Mouse (Mus musculus) heart, embryonic 13.5 days (tissue): ENCODE results near the gene Lrrc9. TPM values are rescaled to one million over a fixed set of nuclear protein-coding genes. Genes with fewer than 3 reads are reported as not detected.

Experiments
- ATAC-seq: fragments of 200-750 bp; cut with Nextera tagmentation; 2 replicates; pipeline ENCODE4 v1.8.0; 2017; ENCODE audit warnings: moderate TSS enrichment; ENCODE audit not compliant: insufficient number of reproducible peaks, low FRiP score, low TSS enrichment; ENCODE audit errors: extremely low read depth
- H3K27ac ChIP-seq: fragments of 300-500 bp; sonication (generic); replicated peaks from 2 replicates; pipeline ENCODE4 v1.5.1; 2015; ENCODE audit warnings: moderate library complexity, mild to moderate bottlenecking, inconsistent platforms
- H3K27me3 ChIP-seq: fragments of 300-500 bp; sonication (generic); replicated peaks from 2 replicates; pipeline ENCODE4 v1.6.1; 2015; ENCODE audit warnings: mild to moderate bottlenecking, inconsistent platforms
- H3K36me3 ChIP-seq: fragments of 300-500 bp; sonication (generic); 2 replicates; pipeline ENCODE4 v1.6.1; 2015; ENCODE audit warnings: mild to moderate bottlenecking, inconsistent platforms
- H3K4me1 ChIP-seq: fragments of 300-500 bp; sonication (generic); 2 replicates; pipeline ENCODE4 v1.6.1; 2015; ENCODE audit warnings: inconsistent platforms
- H3K4me2 ChIP-seq: fragments of 300-500 bp; sonication (generic); 2 replicates; pipeline ENCODE4 v1.6.1; 2015; ENCODE audit warnings: inconsistent platforms, mild to moderate bottlenecking, moderate library complexity
- H3K4me3 ChIP-seq: fragments of 300-500 bp; sonication (generic); 2 replicates; pipeline ENCODE4 v1.5.1; 2015; ENCODE audit warnings: moderate library complexity, mild to moderate bottlenecking, inconsistent platforms
- H3K9ac ChIP-seq: fragments of 300-500 bp; sonication (generic); 2 replicates; pipeline ENCODE4 v1.6.1; 2015; ENCODE audit warnings: inconsistent platforms, mild to moderate bottlenecking, moderate library complexity
- H3K9me3 ChIP-seq: fragments of 300-500 bp; sonication (generic); 2 replicates; pipeline ENCODE4 v1.6.1; 2016; ENCODE audit warnings: inconsistent platforms
- WGBS: fragments of 180-500 bp; shearing (Covaris S2); methylation state at CpG from one replicate; pipeline ENCODE4 v1.1.7; 2015; ENCODE audit warnings: mixed read lengths; 5-methylcytosine and 5-hydroxymethylcytosine counted together
- polyA plus RNA-seq: library from polyadenylated mRNA; unstranded; fragments of >200 nt; fragmentation: Nextera tagmentation; extraction: Ambion mirVana; gene quantifications from 2 replicates; pipeline ENCODE4 v1.2.1, GENCODE M21; 2015

The Lrrc9 gene
- polyA plus RNA-seq, 1 experiment from 2014 or later, result 0.79 TPM

DNA sequence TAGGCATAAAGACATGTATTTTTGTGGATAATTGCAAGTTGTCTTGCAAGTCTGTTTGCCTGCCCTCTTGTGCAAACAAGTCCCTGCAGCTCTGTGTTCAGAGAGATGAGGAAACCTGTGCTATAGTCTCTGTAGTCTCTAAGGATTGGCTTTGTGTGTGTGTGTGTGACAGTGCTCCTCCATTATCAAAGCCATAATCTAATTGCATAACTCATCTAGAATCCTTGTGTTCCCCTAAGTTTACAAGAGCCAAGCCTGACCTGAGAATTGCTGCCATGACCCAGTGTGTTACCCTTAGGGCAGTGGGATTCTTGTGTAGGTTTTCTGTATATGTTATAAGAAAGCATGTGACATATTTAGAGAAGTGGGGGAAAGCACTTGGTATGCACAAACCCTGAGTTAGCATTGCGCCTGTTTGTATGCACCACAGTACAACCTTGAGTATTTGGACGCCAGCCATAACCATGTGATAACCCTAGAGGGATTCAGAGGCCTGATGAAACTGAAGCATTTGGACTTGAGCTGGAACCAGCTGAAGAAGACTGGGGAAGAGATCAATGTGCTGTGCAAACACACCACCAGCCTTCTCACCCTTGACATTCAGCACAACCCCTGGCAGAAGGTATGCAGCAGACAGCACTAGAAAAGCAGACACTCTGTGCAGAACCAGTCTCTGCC, 35.2 kb downstream of the Lrrc9 start:
- H3K4me1 ChIP-seq, result peaks cover 10% of the 10 kb centered on the region
- H3K27me3 ChIP-seq, result no peaks in the 10 kb centered on the region
- H3K9ac ChIP-seq, result no peak overlapping the region
- no peaks in the 10 kb centered on the region for H3K36me3 ChIP-seq
- no peak overlapping the region for H3K4me3 ChIP-seq
- no peak overlapping the region for H3K4me2 ChIP-seq
- 29% methylated on average over 2 of the region's 2 CpGs for WGBS
- no peaks in the 10 kb centered on the region for H3K9me3 ChIP-seq
- peak overlapping the region; percentile 58 for H3K27ac ChIP-seq
- no peak for ATAC-seq

DNA sequence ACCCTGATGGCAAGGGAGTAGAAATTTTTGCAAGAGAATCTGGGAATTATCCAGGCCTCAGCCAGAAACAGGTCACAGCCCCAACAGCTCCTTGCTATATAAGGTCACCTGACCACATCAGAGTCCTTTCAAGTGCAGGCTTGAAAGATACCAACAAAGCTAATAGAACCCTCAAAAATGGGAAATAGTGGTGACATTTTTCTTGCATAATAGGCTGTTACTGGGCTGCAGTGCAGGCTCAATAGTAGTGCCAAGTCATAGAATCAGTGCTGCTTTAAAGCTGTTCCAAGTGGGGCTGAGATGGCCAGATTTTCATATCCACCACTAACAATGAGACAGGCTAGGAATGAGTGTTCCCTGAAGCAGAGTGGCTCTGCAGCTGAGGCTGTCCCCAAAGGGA, 40.6 kb downstream of the Lrrc9 start:
- no peak overlapping the region for H3K27ac ChIP-seq
- no peaks in the 10 kb centered on the region for H3K36me3 ChIP-seq
- H3K9ac ChIP-seq, result no peak overlapping the region
- no peaks in the 10 kb centered on the region for H3K9me3 ChIP-seq
- peaks cover 3% of the 10 kb centered on the region for H3K4me1 ChIP-seq
- no peaks in the 10 kb centered on the region for H3K27me3 ChIP-seq
- no peak overlapping the region for H3K4me3 ChIP-seq
- H3K4me2 ChIP-seq, result no peak overlapping the region
- ATAC-seq, result no peak

- H3K9ac ChIP-seq, result no peak overlapping the region
- no peak overlapping the region for H3K27ac ChIP-seq
- no peaks in the 10 kb centered on the region for H3K9me3 ChIP-seq
- no peak overlapping the region for H3K4me2 ChIP-seq
- no peaks in the 10 kb centered on the region for H3K36me3 ChIP-seq
- no peaks in the 10 kb centered on the region for H3K4me1 ChIP-seq
- H3K27me3 ChIP-seq, result no peaks in the 10 kb centered on the region
- ATAC-seq, result no peak
- no peak overlapping the region for H3K4me3 ChIP-seq
Measured at GRCm38 (mm10) chr12:72484872-72485271, 43.2 kb downstream of the Lrrc9 start.

DNA sequence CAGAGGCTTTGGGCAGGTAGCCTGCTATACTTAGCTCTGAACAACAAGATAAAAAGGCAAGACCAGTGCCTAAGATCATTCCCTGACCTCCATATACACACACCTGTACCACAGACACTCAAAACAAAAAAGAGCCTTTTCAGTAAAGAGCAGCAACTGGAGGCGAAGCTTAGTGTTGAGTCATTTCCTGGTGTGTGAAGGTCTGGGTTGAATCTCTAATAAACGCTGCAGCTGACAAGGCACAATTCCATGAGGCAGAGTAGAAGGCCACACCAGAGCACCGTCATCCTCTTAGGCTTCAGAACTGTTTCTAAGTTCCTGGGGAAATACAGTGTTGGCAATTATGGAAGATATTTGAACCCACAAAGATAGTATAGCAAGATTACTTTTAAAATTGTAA, 45.8 kb downstream of the Lrrc9 start:
- Histone ChIP-seq H3K9me3 (no peaks in the 10 kb centered on the region), H3K9ac (no peak overlapping the region), H3K27ac (no peak overlapping the region), H3K27me3 (no peaks in the 10 kb centered on the region), H3K4me1 (no peaks in the 10 kb centered on the region), H3K36me3 (no peaks in the 10 kb centered on the region), H3K4me2 (no peak overlapping the region), H3K4me3 (no peak overlapping the region)
- WGBS, result 44% methylated on average over 3 of the region's 3 CpGs
- ATAC-seq, result no peak

DNA sequence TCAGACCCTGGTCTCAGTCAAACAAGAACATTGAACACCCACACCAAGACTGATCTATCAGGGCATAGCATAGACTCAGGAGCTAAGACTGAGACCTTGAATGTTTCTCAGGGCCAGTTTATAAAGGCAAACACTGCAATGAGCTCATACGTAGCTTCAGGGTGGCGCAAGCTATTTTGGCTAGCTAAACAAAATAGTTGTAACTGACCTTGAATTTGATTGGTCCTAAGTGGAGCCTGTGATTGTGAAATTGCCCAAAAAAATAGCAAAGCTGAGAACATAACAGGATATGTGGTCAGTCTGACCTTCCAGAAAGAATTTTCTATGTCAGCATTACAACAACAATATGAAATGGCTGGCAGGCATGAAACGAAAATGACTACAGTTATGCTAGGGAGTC, 48.3 kb downstream of the Lrrc9 start:
- Histone ChIP-seq H3K4me2 (no peak overlapping the region), H3K27me3 (no peaks in the 10 kb centered on the region), H3K4me3 (no peak overlapping the region), H3K9me3 (no peaks in the 10 kb centered on the region), H3K27ac (peak overlapping the region; percentile 48; the same call in 1 of the 2 replicates), H3K36me3 (no peaks in the 10 kb centered on the region), H3K9ac (no peak overlapping the region), H3K4me1 (no peaks in the 10 kb centered on the region)
- WGBS, result 82% methylated on average over 3 of the region's 3 CpGs
- ATAC-seq, result no peak

DNA sequence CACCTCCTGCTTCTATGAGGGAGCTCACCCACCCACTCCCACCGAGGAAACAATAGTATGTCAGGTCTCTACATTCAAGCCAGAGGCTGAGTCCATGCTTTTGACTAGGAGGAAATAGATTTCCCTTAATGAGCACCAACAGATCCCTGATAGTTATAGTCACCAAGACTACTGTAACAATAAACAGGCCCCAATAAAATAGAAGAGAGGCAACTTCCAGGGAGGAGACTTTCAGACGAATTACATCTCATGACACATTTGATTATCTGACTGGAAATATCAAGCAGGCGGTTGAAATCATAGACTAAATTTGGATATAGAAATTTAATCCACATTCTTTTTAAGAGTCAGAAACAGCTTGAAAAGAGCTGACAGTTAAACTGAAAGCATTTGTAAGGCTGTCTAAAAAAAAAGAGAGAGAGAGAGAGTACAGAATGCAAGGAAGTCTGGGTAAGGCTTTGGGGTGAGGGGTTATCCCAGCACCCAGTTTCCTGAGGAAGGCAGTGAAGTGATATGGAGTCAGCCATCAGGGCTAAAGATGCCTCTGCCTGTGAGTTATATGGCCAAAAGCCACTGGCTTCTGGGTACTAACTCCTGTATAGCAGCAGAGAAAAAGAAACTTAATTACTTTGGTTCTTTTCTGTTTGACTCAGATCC, 49.5 kb downstream of the Lrrc9 start:
- ATAC-seq, result no peak
- no peaks in the 10 kb centered on the region for H3K9me3 ChIP-seq
- no peaks in the 10 kb centered on the region for H3K4me1 ChIP-seq
- no peak overlapping the region for H3K4me3 ChIP-seq
- H3K36me3 ChIP-seq, result no peaks in the 10 kb centered on the region
- no peaks in the 10 kb centered on the region for H3K27me3 ChIP-seq
- H3K4me2 ChIP-seq, result no peak overlapping the region
- H3K9ac ChIP-seq, result no peak overlapping the region
- 37% methylated on average over 3 of the region's 3 CpGs for WGBS
- peak overlapping the region; percentile 48 for H3K27ac ChIP-seq

GRCm38 (mm10) chr12:72496866-72497600, 55.4 kb downstream of the Lrrc9 start:
- no peaks in the 10 kb centered on the region for H3K36me3 ChIP-seq
- ATAC-seq, result no peak
- 64% methylated on average over 12 of the region's 12 CpGs for WGBS
- H3K4me2 ChIP-seq, result no peak overlapping the region
- no peaks in the 10 kb centered on the region for H3K27me3 ChIP-seq
- no peaks in the 10 kb centered on the region for H3K9me3 ChIP-seq
- no peak overlapping the region for H3K4me3 ChIP-seq
- H3K4me1 ChIP-seq, result no peaks in the 10 kb centered on the region
- H3K9ac ChIP-seq, result no peak overlapping the region
- H3K27ac ChIP-seq, result no peak overlapping the region

DNA sequence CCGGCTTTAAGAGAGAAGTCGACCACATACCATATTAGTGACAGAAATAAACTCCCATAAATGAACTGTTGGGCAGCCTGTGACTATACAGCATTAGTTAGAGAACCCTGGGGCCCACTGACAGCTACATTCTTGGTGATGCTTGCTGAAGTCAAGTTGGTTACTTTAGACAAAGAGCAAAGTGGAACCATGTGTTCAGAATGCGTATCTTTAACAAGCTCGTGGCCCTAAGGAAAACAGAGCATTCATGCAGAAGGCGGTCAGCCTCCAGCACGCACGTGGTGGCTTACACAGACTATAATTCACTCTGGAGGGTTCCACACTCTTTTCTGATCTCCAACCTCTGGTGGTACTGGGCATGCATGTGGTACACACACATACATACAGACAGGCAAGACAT, 67.9 kb downstream of the Lrrc9 start:
- no peak overlapping the region for H3K9ac ChIP-seq
- 73% methylated on average over 7 of the region's 7 CpGs for WGBS
- no peaks in the 10 kb centered on the region for H3K36me3 ChIP-seq
- ATAC-seq, result no peak
- H3K4me2 ChIP-seq, result no peak overlapping the region
- no peaks in the 10 kb centered on the region for H3K9me3 ChIP-seq
- peaks cover 14% of the 10 kb centered on the region; the same call in 1 of the 2 replicates for H3K4me1 ChIP-seq
- H3K4me3 ChIP-seq, result no peak overlapping the region
- no peak overlapping the region for H3K27ac ChIP-seq
- H3K27me3 ChIP-seq, result no peaks in the 10 kb centered on the region

DNA sequence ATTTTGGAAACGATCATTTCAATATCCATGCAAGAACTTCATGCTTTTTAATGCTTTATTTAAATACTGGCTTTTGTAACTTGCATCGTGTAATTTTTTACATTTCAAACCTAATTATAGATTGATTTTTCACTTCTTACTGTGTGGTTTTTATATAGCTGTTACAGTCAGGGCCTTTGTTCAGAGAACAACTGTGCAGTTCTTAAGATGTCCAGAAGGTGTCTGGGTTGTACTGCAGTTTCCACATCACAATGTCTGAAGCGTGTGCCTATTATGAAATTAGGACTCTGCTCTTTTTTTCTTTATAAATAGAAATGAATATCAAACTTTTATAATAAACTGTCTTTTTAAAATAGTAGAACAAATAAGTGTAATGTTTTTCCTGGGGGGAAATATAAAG, 73.8 kb downstream of the Lrrc9 start:
- Histone ChIP-seq H3K27ac (no peak overlapping the region), H3K27me3 (no peaks in the 10 kb centered on the region), H3K9ac (no peak overlapping the region), H3K4me1 (peaks cover 10% of the 10 kb centered on the region; the same call in 1 of the 2 replicates), H3K36me3 (no peaks in the 10 kb centered on the region), H3K4me3 (no peak overlapping the region), H3K9me3 (no peaks in the 10 kb centered on the region), H3K4me2 (no peak overlapping the region)
- 62% methylated on average over 3 of the region's 3 CpGs for WGBS
- no peak for ATAC-seq

- Histone ChIP-seq H3K9me3 (no peaks in the 10 kb centered on the region), H3K9ac (no peak overlapping the region), H3K36me3 (no peaks in the 10 kb centered on the region), H3K4me3 (no peak overlapping the region), H3K4me1 (no peaks in the 10 kb centered on the region), H3K4me2 (no peak overlapping the region), H3K27me3 (no peaks in the 10 kb centered on the region), H3K27ac (no peak overlapping the region)
- 82% methylated on average over 12 of the region's 12 CpGs for WGBS
- no peak for ATAC-seq
Measured at GRCm38 (mm10) chr12:72518114-72518728, 76.6 kb downstream of the Lrrc9 start.

- H3K4me3 ChIP-seq, result no peak overlapping the region
- WGBS, result 67% methylated on average over 9 of the region's 9 CpGs
- H3K27me3 ChIP-seq, result no peaks in the 10 kb centered on the region
- no peak overlapping the region for H3K4me2 ChIP-seq
- no peak overlapping the region for H3K27ac ChIP-seq
- no peaks in the 10 kb centered on the region for H3K4me1 ChIP-seq
- no peak overlapping the region for H3K9ac ChIP-seq
- H3K9me3 ChIP-seq, result no peaks in the 10 kb centered on the region
- no peak for ATAC-seq
- no peaks in the 10 kb centered on the region for H3K36me3 ChIP-seq
Measured at GRCm38 (mm10) chr12:72519352-72519751, 77.7 kb downstream of the Lrrc9 start.
